Mouse (Mus musculus) hindbrain, embryonic 12.5 days (tissue): ENCODE measurements around the gene Fndc3a. TPM values are rescaled to one million over a fixed set of nuclear protein-coding genes. Genes with fewer than 3 reads are reported as not detected.
A peak's percentile ranks its signal among the peaks of the same experiment; 100 is the strongest.

Experiments
- ATAC-seq: fragments of 200-750 bp; cut with Nextera tagmentation; 2 replicates; pipeline ENCODE4 v1.8.0; 2017; ENCODE audit warnings: moderate TSS enrichment; ENCODE audit not compliant: low FRiP score
- H3K27ac ChIP-seq: fragments of 300-500 bp; sonication (generic); 2 replicates; pipeline ENCODE4 v1.5.1; 2016; ENCODE audit warnings: mild to moderate bottlenecking
- H3K27me3 ChIP-seq: fragments of 300-500 bp; sonication (generic); 2 replicates; pipeline ENCODE4 v1.6.1; 2016; ENCODE audit warnings: mild to moderate bottlenecking
- H3K36me3 ChIP-seq: fragments of 300-500 bp; sonication (generic); 2 replicates; pipeline ENCODE4 v1.6.1; 2016; ENCODE audit warnings: mild to moderate bottlenecking
- H3K4me1 ChIP-seq: fragments of 300-500 bp; sonication (generic); 2 replicates; pipeline ENCODE4 v1.6.1; 2016
- H3K4me2 ChIP-seq: fragments of 300-500 bp; sonication (generic); replicated peaks from 2 replicates; pipeline ENCODE4 v1.6.1; 2016; ENCODE audit warnings: mild to moderate bottlenecking
- H3K4me3 ChIP-seq: fragments of 300-500 bp; sonication (generic); 2 replicates; pipeline ENCODE4 v1.5.1; 2016; ENCODE audit warnings: mild to moderate bottlenecking
- H3K9ac ChIP-seq: fragments of 300-500 bp; sonication (generic); 2 replicates; pipeline ENCODE4 v1.6.1; 2016; ENCODE audit warnings: mild to moderate bottlenecking, moderate library complexity
- H3K9me3 ChIP-seq: fragments of 300-500 bp; sonication (generic); replicated peaks from 2 replicates; pipeline ENCODE4 v1.6.1; 2016; ENCODE audit warnings: mild to moderate bottlenecking
- WGBS: fragments of 180-500 bp; shearing (Covaris S2); methylation state at CpG from one replicate; pipeline ENCODE4 v1.1.7; 2016; 5-methylcytosine and 5-hydroxymethylcytosine counted together
- polyA plus RNA-seq: library from polyadenylated mRNA; unstranded; fragments of >200 nt; fragmentation: Nextera tagmentation; extraction: Ambion mirVana; gene quantifications from 2 replicates; pipeline ENCODE4 v1.2.1, GENCODE M21; 2016

Fndc3a gene
- polyA plus RNA-seq, 1 experiment from 2014 or later = 46.9 TPM

GRCm38 (mm10) chr14:72645512-72645911 is 64.3 kb downstream of the Fndc3a start:
- H3K4me1 ChIP-seq = no peaks in the 10 kb centered on the region
- H3K36me3 ChIP-seq = no peaks in the 10 kb centered on the region
- no peak overlapping the region for H3K4me2 ChIP-seq
- no peak overlapping the region for H3K27ac ChIP-seq
- no peak for ATAC-seq
- no peaks in the 10 kb centered on the region for H3K27me3 ChIP-seq
- H3K9me3 ChIP-seq = no peaks in the 10 kb centered on the region
- H3K9ac ChIP-seq = no peak overlapping the region
- no peak overlapping the region for H3K4me3 ChIP-seq

DNA sequence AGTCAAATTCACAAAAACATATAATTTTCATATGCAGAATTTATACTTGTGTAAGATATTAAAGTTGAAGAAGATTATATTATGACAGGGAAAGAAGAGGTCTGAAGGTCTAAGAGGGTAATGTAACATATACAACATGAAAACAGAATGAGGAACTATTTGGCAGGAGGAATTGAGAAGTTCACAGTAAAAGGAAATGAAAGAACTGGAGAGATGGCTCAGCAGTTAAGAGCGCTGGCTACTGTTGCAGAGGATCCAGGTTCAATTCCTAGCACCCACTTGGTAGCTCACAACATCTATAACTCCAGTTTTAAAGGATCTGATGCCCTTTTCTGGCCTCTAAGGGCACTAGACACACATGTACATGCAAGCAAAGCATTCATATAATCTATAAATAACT is 65.2 kb downstream of the Fndc3a start:
- no peak for ATAC-seq
- 86% methylated on average over 1 of the region's 1 CpGs for WGBS

GRCm38 (mm10) chr14:72638507-72638906 is 71.3 kb downstream of the Fndc3a start:
- Histone ChIP-seq H3K9ac (no peak overlapping the region), H3K4me1 (no peaks in the 10 kb centered on the region), H3K36me3 (no peaks in the 10 kb centered on the region), H3K27me3 (no peaks in the 10 kb centered on the region), H3K4me3 (no peak overlapping the region), H3K9me3 (no peaks in the 10 kb centered on the region), H3K4me2 (no peak overlapping the region), H3K27ac (no peak overlapping the region)
- WGBS = 97% methylated on average over 6 of the region's 6 CpGs
- ATAC-seq = no peak

More for the DNA sequence above, 65.2 kb downstream of the Fndc3a start:
- Histone ChIP-seq H3K27ac (no peak overlapping the region), H3K4me1 (no peaks in the 10 kb centered on the region), H3K9me3 (no peaks in the 10 kb centered on the region), H3K4me2 (no peak overlapping the region), H3K4me3 (no peak overlapping the region), H3K36me3 (no peaks in the 10 kb centered on the region), H3K27me3 (no peaks in the 10 kb centered on the region), H3K9ac (no peak overlapping the region)

DNA sequence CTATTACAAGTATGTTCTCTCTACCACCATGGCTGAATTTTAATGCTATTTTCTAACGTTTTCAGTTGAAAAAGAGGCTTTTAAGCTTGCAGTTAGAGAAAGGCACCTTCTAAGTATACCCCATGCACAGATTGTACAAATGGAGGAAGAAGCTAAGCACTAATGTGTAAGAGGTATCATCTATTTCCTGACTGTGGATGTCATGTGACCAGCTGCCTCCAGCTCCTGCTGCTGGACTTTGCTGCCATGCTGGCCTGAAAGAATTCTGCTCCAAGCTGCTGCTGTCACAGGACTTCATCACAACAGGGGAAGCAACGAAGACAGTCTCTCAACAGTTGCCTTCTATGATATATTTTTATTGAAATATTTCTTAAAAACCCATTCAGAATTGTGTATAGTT is 76.2 kb downstream of the Fndc3a start:
- H3K9ac ChIP-seq = no peak overlapping the region
- H3K4me2 ChIP-seq = no peak overlapping the region
- no peak overlapping the region for H3K4me3 ChIP-seq
- ATAC-seq = no peak
- 77% methylated on average over 2 of the region's 2 CpGs for WGBS
- H3K9me3 ChIP-seq = no peaks in the 10 kb centered on the region
- no peaks in the 10 kb centered on the region for H3K36me3 ChIP-seq
- no peaks in the 10 kb centered on the region for H3K4me1 ChIP-seq
- no peaks in the 10 kb centered on the region for H3K27me3 ChIP-seq
- no peak overlapping the region for H3K27ac ChIP-seq

- Histone ChIP-seq H3K27ac (no peak overlapping the region), H3K9me3 (no peaks in the 10 kb centered on the region), H3K36me3 (0 out of 2 replicates have a peak, but pooled peaks cover 3% of the 10 kb centered on the region), H3K4me2 (no peak overlapping the region), H3K9ac (no peak overlapping the region), H3K4me1 (no peaks in the 10 kb centered on the region), H3K27me3 (no peaks in the 10 kb centered on the region), H3K4me3 (no peak overlapping the region)
- ATAC-seq = no peak
Measured at GRCm38 (mm10) chr14:72625411-72625810, 84.4 kb downstream of the Fndc3a start.

- no peaks in the 10 kb centered on the region for H3K36me3 ChIP-seq
Measured at GRCm38 (mm10) chr14:72604077-72604476, 105.7 kb downstream of the Fndc3a start.

DNA sequence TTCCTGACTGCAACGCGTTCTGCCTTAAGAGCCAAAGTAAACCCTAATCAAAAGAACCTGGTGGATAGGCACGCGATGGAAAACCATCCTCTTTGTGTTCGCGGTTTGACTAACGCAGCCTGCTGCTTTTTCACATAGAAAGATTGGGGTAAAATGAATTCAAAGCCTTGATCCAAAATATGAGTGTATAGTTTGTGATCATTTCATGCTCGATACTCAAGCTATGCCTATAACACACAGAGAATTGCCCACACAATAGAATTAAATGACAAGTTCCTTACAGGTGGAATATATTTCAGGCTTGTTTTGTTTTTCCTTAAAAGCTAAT is 106.6 kb downstream of the Fndc3a start:
- peak; percentile 69 for ATAC-seq

More at GRCm38 (mm10) chr14:72604077-72604476, 105.7 kb downstream of the Fndc3a start:
- ATAC-seq = no peak
- Histone ChIP-seq H3K27me3 (no peaks in the 10 kb centered on the region), H3K9ac (no peak overlapping the region), H3K9me3 (no peaks in the 10 kb centered on the region), H3K4me2 (no peak overlapping the region), H3K4me3 (no peak overlapping the region), H3K27ac (no peak overlapping the region), H3K4me1 (peaks cover 16% of the 10 kb centered on the region)
- WGBS = 85% methylated on average over 3 of the region's 3 CpGs

DNA sequence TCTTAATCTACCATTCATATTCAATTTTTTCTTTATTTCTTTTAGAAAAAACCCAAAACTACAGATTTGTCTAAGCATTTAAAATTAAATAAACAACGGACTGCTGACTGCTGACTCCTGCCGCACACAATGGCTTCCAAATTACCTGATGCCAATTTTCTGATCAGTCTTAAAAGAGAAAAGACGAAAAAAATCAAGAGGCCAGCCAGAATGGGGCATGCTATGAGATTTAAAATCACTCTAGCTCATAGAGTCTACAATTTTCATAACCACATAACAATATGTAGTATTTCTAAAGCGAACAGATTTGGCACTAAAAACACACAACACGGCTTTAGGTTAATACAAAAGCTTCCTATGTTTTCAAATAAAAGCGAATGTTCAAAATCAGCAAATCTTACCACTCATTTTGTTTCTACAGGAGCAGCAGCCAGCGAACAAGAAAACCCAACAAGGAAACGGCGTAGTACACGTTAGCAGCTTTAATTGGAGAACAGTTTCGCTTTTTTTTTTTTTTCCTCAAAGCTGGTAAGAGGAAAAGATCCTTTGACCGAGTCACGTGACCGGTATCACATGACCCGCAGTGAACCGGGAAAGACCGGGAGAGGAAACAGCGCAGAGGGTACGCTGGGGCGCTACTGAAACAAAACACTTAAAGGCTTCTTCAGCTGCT is 107.1 kb downstream of the Fndc3a start:
- peak; percentile 96 for ATAC-seq
- Histone ChIP-seq H3K9me3 (no peaks in the 10 kb centered on the region), H3K4me2 (peak overlapping the region; percentile 69), H3K4me1 (peaks cover 16% of the 10 kb centered on the region), H3K36me3 (peaks cover 3% of the 10 kb centered on the region; the same call in 1 of the 2 replicates), H3K4me3 (peak overlapping the region; percentile 51), H3K9ac (peak overlapping the region; percentile 68), H3K27ac (peak overlapping the region; percentile 79), H3K27me3 (no peaks in the 10 kb centered on the region)
- 4% methylated on average over 20 of the region's 20 CpGs for WGBS

More for the DNA sequence above, 106.6 kb downstream of the Fndc3a start:
- peaks cover 16% of the 10 kb centered on the region for H3K4me1 ChIP-seq
- no peaks in the 10 kb centered on the region for H3K27me3 ChIP-seq
- no peaks in the 10 kb centered on the region for H3K9me3 ChIP-seq
- WGBS = 2% methylated on average over 8 of the region's 8 CpGs
- H3K27ac ChIP-seq = peak overlapping the region; percentile 79
- peak overlapping the region; percentile 69 for H3K4me2 ChIP-seq
- no peaks in the 10 kb centered on the region for H3K36me3 ChIP-seq
- peak overlapping the region; percentile 68 for H3K9ac ChIP-seq
- H3K4me3 ChIP-seq = peak overlapping the region; percentile 51

- peak overlapping the region; percentile 69 for H3K4me2 ChIP-seq
- ATAC-seq = no peak
- H3K9ac ChIP-seq = peak overlapping the region; percentile 68
- H3K27me3 ChIP-seq = no peaks in the 10 kb centered on the region
- H3K4me3 ChIP-seq = peak overlapping the region; percentile 51
- H3K27ac ChIP-seq = no peak overlapping the region
- peaks cover 3% of the 10 kb centered on the region; the same call in 1 of the 2 replicates for H3K36me3 ChIP-seq
- 61% methylated on average over 5 of the region's 5 CpGs for WGBS
- no peaks in the 10 kb centered on the region for H3K9me3 ChIP-seq
- peaks cover 16% of the 10 kb centered on the region for H3K4me1 ChIP-seq
Measured at GRCm38 (mm10) chr14:72601381-72602305, 108.2 kb downstream of the Fndc3a start.

DNA sequence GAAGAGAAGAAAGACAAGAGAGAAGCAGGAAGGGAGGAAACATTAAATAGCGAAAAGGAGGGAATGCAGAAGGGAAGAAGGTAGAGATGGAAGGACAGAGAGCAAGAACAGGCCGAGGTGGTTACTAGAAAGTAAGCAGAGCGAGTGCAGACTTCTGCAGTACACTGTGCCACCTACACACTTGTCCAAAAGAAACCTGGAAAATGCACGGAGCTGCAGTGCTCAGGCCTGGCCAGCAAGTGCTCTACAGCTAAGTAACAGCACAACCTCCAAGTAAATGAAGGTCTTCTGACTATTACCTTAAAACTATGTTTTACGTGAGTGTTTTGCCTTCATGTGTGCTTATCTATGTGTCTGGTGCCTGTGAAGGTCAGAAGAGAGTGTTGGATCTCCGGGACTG is 109.4 kb downstream of the Fndc3a start:
- 88% methylated on average over 6 of the region's 6 CpGs for WGBS
- H3K4me1 ChIP-seq = peaks cover 16% of the 10 kb centered on the region
- no peaks in the 10 kb centered on the region for H3K27me3 ChIP-seq
- no peaks in the 10 kb centered on the region for H3K9me3 ChIP-seq
- no peak for ATAC-seq
- peaks cover 7% of the 10 kb centered on the region for H3K36me3 ChIP-seq
- no peak overlapping the region for H3K4me3 ChIP-seq
- no peak overlapping the region for H3K27ac ChIP-seq
- no peak overlapping the region for H3K9ac ChIP-seq
- H3K4me2 ChIP-seq = no peak overlapping the region

GRCm38 (mm10) chr14:72598976-72599740 is 110.6 kb downstream of the Fndc3a start:
- 95% methylated on average over 7 of the region's 7 CpGs for WGBS
- Histone ChIP-seq H3K4me1 (peaks cover 16% of the 10 kb centered on the region), H3K36me3 (peaks cover 7% of the 10 kb centered on the region), H3K9ac (no peak overlapping the region), H3K4me3 (no peak overlapping the region), H3K27ac (no peak overlapping the region), H3K4me2 (no peak overlapping the region), H3K27me3 (no peaks in the 10 kb centered on the region), H3K9me3 (no peaks in the 10 kb centered on the region)
- ATAC-seq = no peak

DNA sequence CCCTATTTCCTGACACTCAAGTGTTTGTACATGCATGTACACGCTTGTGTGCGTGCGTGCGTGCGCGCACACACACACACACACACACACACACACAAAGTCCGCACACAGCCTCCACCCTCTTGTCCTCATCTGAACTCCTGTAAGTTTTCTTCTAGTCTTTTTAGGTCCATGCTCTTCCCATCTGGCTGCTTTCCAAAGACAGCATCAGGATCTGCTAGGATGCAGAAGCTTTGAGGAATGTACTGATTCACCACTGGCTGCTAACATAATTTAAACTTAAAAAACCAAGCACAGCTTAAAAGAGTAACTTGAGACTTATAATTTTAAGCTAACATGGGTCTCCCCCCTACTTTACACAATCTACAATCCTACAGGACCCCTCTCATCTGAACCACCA is 115.6 kb downstream of the Fndc3a start:
- H3K36me3 ChIP-seq = peaks cover 11% of the 10 kb centered on the region
- ATAC-seq = no peak
- WGBS = 97% methylated on average over 7 of the region's 7 CpGs

More for the DNA sequence above, 115.6 kb downstream of the Fndc3a start:
- no peaks in the 10 kb centered on the region for H3K4me1 ChIP-seq
- H3K9ac ChIP-seq = no peak overlapping the region
- no peaks in the 10 kb centered on the region for H3K27me3 ChIP-seq
- H3K4me3 ChIP-seq = no peak overlapping the region
- H3K9me3 ChIP-seq = no peaks in the 10 kb centered on the region
- no peak overlapping the region for H3K4me2 ChIP-seq
- no peak overlapping the region for H3K27ac ChIP-seq
